Comparison of ENCODE assay signal across 12 mouse cellular contexts in genomic region chr17:7218396-7218795, GRCm38 (mm10). TPM values are rescaled to one million over a fixed set of nuclear protein-coding genes. Genes with fewer than 3 reads are reported as not detected.
DNase-seq lines count a peak whose midpoint lies in the region; ATAC-seq lines count a peak whose summit lies in the region.
"Had no signal": no experiment of that assay in that cellular context is flagged by ENCODE, and none has a peak within 500 bp of the region (broad histone marks: within the 10 kb centered on the region; RNA-seq: fewer than 3 reads in every experiment).

No protein-coding gene starts in this region.

- H3K9me3 ChIP-seq in forebrain, embryonic 10.5 days, result no peaks in the 10 kb centered on the region
- H3K9me3 ChIP-seq in forebrain, embryonic 12.5 days, result no peaks in the 10 kb centered on the region
- no peaks in the 10 kb centered on the region for H3K9me3 ChIP-seq in hindbrain, embryonic 13.5 days
- H3K9me3 ChIP-seq in hindbrain, embryonic 12.5 days (replicated peaks), result no peaks in the 10 kb centered on the region
- no peaks in the 10 kb centered on the region for H3K9me3 ChIP-seq in neural tube, embryonic 15.5 days (replicated peaks)
- H3K9me3 ChIP-seq: limb, embryonic 13.5 days; lung, embryonic 15.5 days had no signal

- no peak overlapping the region for H3K4me3 ChIP-seq in forebrain, embryonic 10.5 days
- H3K4me3 ChIP-seq in forebrain, embryonic 12.5 days (replicated peaks), result no peak overlapping the region
- no peak overlapping the region for H3K4me3 ChIP-seq in hindbrain, embryonic 13.5 days
- H3K4me3 ChIP-seq in hindbrain, embryonic 12.5 days, result no peak overlapping the region
- H3K4me3 ChIP-seq in neural tube, embryonic 15.5 days (replicated peaks), result no peak overlapping the region
- H3K4me3 ChIP-seq: limb, embryonic 13.5 days; lung, embryonic 15.5 days had no signal

- no peaks in the 10 kb centered on the region for H3K27me3 ChIP-seq in forebrain, embryonic 10.5 days (ENCODE audit: poor library complexity, severe bottlenecking)
- H3K27me3 ChIP-seq in forebrain, embryonic 12.5 days, result no peaks in the 10 kb centered on the region
- no peaks in the 10 kb centered on the region for H3K27me3 ChIP-seq in hindbrain, embryonic 13.5 days
- no peaks in the 10 kb centered on the region for H3K27me3 ChIP-seq in hindbrain, embryonic 12.5 days
- no peaks in the 10 kb centered on the region for H3K27me3 ChIP-seq in neural tube, embryonic 15.5 days (replicated peaks)
- H3K27me3 ChIP-seq: limb, embryonic 13.5 days; lung, embryonic 15.5 days had no signal

- H3K27ac ChIP-seq in forebrain, embryonic 10.5 days, result peak overlapping the region; percentile 71
- no peak overlapping the region for H3K27ac ChIP-seq in forebrain, embryonic 12.5 days
- H3K27ac ChIP-seq in hindbrain, embryonic 13.5 days, result peak overlapping the region; percentile 53
- H3K27ac ChIP-seq in hindbrain, embryonic 12.5 days, result no peak overlapping the region
- peak overlapping the region; percentile 65 for H3K27ac ChIP-seq in neural tube, embryonic 15.5 days (replicated peaks)

- H3K4me1 ChIP-seq in forebrain, embryonic 10.5 days, result peaks cover 36% of the 10 kb centered on the region
- peaks cover 46% of the 10 kb centered on the region for H3K4me1 ChIP-seq in forebrain, embryonic 12.5 days
- peaks cover 38% of the 10 kb centered on the region for H3K4me1 ChIP-seq in hindbrain, embryonic 13.5 days (replicated peaks)
- peaks cover 32% of the 10 kb centered on the region for H3K4me1 ChIP-seq in hindbrain, embryonic 12.5 days
- peaks cover 38% of the 10 kb centered on the region for H3K4me1 ChIP-seq in neural tube, embryonic 15.5 days

- H3K9ac ChIP-seq in forebrain, embryonic 12.5 days, result no peak overlapping the region
- no peak overlapping the region for H3K9ac ChIP-seq in hindbrain, embryonic 13.5 days
- H3K9ac ChIP-seq in hindbrain, embryonic 12.5 days, result no peak overlapping the region
- H3K9ac ChIP-seq in neural tube, embryonic 15.5 days (replicated peaks), result no peak overlapping the region
- H3K9ac ChIP-seq: limb, embryonic 13.5 days; lung, embryonic 15.5 days had no signal

- H3K36me3 ChIP-seq in forebrain, embryonic 10.5 days (replicated peaks), result peaks cover 6% of the 10 kb centered on the region; the same call in 1 of the 2 replicates
- H3K36me3 ChIP-seq in forebrain, embryonic 12.5 days (replicated peaks), result no peaks in the 10 kb centered on the region
- H3K36me3 ChIP-seq in hindbrain, embryonic 13.5 days, result no peaks in the 10 kb centered on the region
- H3K36me3 ChIP-seq in hindbrain, embryonic 12.5 days, result no peaks in the 10 kb centered on the region
- H3K36me3 ChIP-seq in neural tube, embryonic 15.5 days, result no peaks in the 10 kb centered on the region
- H3K36me3 ChIP-seq: limb, embryonic 13.5 days; lung, embryonic 15.5 days had no signal

- no peak for ATAC-seq in forebrain, embryonic 12.5 days (ENCODE audit: low FRiP score)
- no peak for ATAC-seq in hindbrain, embryonic 13.5 days (ENCODE audit: low FRiP score)
- no peak for ATAC-seq in hindbrain, embryonic 12.5 days (ENCODE audit: low FRiP score)
- ATAC-seq in neural tube, embryonic 15.5 days (ENCODE audit: low FRiP score), result peak; percentile 19; the same call in 1 of the 2 replicates

- 92% methylated on average over 9 of the region's 9 CpGs for WGBS in forebrain, embryonic 10.5 days
- WGBS in forebrain, embryonic 12.5 days, result 89% methylated on average over 9 of the region's 9 CpGs
- WGBS in hindbrain, embryonic 13.5 days, result 89% methylated on average over 9 of the region's 9 CpGs
- WGBS in hindbrain, embryonic 12.5 days, result 92% methylated on average over 9 of the region's 9 CpGs
- 80% methylated on average over 9 of the region's 9 CpGs for WGBS in neural tube, embryonic 15.5 days

- H3K4me2 ChIP-seq in forebrain, embryonic 12.5 days, result no peak overlapping the region
- H3K4me2 ChIP-seq in hindbrain, embryonic 13.5 days, result no peak overlapping the region
- no peak overlapping the region for H3K4me2 ChIP-seq in hindbrain, embryonic 12.5 days (replicated peaks)
- no peak overlapping the region for H3K4me2 ChIP-seq in neural tube, embryonic 15.5 days
- H3K4me2 ChIP-seq: limb, embryonic 13.5 days; lung, embryonic 15.5 days had no signal

- DNase-seq in forebrain, embryonic 10.5 days (ENCODE audit: extremely low spot score, low spot score), result no peak
- DNase-seq in right cerebral cortex, postnatal 14 days, result peak; percentile 24
- no peak for DNase-seq in right cerebral cortex, adult 18-20 months
- no peak for DNase-seq in urinary bladder, postnatal 25 days (ENCODE audit: low spot score)
- DNase-seq: embryo, embryonic 11 days; heart, adult 11 months had no signal

RNA-seq across cellular contexts. Expression of gene Rps6ka2, which starts 48.5 kb away (rescaled TPM):
- 23.6 and 25.3 TPM in 2 replicates for polyA plus RNA-seq in forebrain, embryonic 10.5 days (2016; fragmentation: Nextera tagmentation; extraction: Ambion mirVana)
- polyA plus RNA-seq in forebrain, embryonic 12.5 days (2016; fragmentation: Nextera tagmentation; extraction: Ambion mirVana), result 23.6 and 27.2 TPM in 2 replicates
- polyA plus RNA-seq in hindbrain, embryonic 13.5 days (2015; fragmentation: Nextera tagmentation; extraction: Ambion mirVana), result 21.2 and 22.1 TPM in 2 replicates
- 34.3 and 35.2 TPM in 2 replicates for polyA plus RNA-seq in hindbrain, embryonic 12.5 days (2016; fragmentation: Nextera tagmentation; extraction: Ambion mirVana)
- polyA plus RNA-seq in neural tube, embryonic 15.5 days (2015; fragmentation: Nextera tagmentation; extraction: Ambion mirVana), result 15.0 and 17.9 TPM in 2 replicates

Comparison
In these comparisons a context has a peak if more than half of its experiments do, and no peak if none do; other contexts are left out.
1. H3K27ac ChIP-seq: peak in forebrain, embryonic 10.5 days (single experiment), hindbrain, embryonic 13.5 days (single experiment) and neural tube, embryonic 15.5 days (single experiment); none in forebrain, embryonic 12.5 days (single experiment) and hindbrain, embryonic 12.5 days (single experiment).